Mouse (Mus musculus) lung, postnatal 0 days (tissue): Measurements from ENCODE around the gene Banf1.

ENCODE experiments used
- CTCF ChIP-seq: IDR thresholded peaks from 2 replicates; pipeline ENCODE4 v1.5.1; 2016; ENCODE audit warnings: antibody characterized with exemption, mild to moderate bottlenecking
- EP300 ChIP-seq: IDR thresholded peaks from 2 replicates; pipeline ENCODE4 v1.6.1; 2016; ENCODE audit warnings: antibody characterized with exemption, mild to moderate bottlenecking, control low read depth

GRCm38 (mm10) chr19:5410641-5411040 lies 43.7 kb upstream of the Banf1 start:
- TF ChIP-seq EP300 (no peak), CTCF (no peak)
